8 mouse cellular contexts compared by ENCODE assay signal in the genomic region with DNA sequence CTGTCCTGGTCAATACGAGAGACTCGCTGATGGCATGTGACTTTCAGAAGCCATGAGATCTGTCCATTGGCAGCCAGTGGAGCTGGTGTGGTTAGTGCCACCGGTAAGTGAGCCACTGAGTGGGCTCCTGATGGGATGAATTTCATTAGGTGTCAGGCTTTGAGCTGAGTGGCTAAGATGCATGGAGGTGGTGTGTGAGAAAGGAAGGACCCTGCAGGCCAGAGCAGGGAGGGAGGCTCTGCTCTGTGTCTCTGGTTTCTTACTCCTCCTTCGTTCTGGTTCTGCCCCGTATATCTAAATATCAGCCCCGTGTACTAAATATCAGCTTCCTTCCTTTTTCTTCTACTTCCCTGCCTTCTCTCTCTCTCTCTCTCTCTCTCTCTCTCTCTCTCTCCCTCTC. TPM values are rescaled to one million over a fixed set of nuclear protein-coding genes. Genes with fewer than 3 reads are reported as not detected.
DNase-seq lines count a peak whose midpoint lies in the region; ATAC-seq and TF ChIP-seq lines count a peak whose summit lies in the region.

No protein-coding gene starts in this region.

- TF ChIP-seq POLR2A in bone marrow macrophage, adult 2 months (IDR thresholded peaks at IDR 0.05; ENCODE audit: borderline replicate concordance, low read depth, low read length), result no peak

- ATAC-seq in hematopoietic stem cell, adult 5-6 weeks (replicated peaks in 1 of 2; ENCODE audit: insufficient read depth in 1 of 2, low FRiP score in 2 of 2, low TSS enrichment in 1 of 2, low read depth in 1 of 2, poor library complexity in 2 of 2, severe bottlenecking in 2 of 2), result peak; percentile 19 to 31; a peak in 1 of 4 replicates
- peak; percentile 23; the same call in 1 of the 2 replicates for ATAC-seq in megakaryocyte, adult 5-6 weeks (ENCODE audit: poor library complexity, severe bottlenecking)

- peaks cover 25% of the 10 kb centered on the region for H3K4me1 ChIP-seq in heart, embryonic 10.5 days
- H3K4me1 ChIP-seq in bone marrow macrophage, adult 2 months (ENCODE audit: control insufficient read depth, insufficient read depth, low read length), result no peaks in the 10 kb centered on the region

- H3K27me3 ChIP-seq in heart, embryonic 10.5 days (ENCODE audit: insufficient read depth, poor library complexity, severe bottlenecking), result no peaks in the 10 kb centered on the region

- WGBS in heart, embryonic 10.5 days, result 53% methylated on average over 6 of the region's 6 CpGs

- intact Hi-C loops in left cerebral cortex, postnatal 4 days (cut with DNase I), result no loop called here

- no peak overlapping the region for H3K4me3 ChIP-seq in heart, embryonic 10.5 days
- peak overlapping the region; percentile 18; the same call in 1 of the 2 replicates for H3K4me3 ChIP-seq in bone marrow macrophage, adult 2 months (ENCODE audit: insufficient read depth, low read length)

- TF ChIP-seq CTCF in bone marrow macrophage, adult 2 months (IDR thresholded peaks at IDR 0.05; ENCODE audit: low read depth, low read length), result no peak

- peak overlapping the region; percentile 78; the same call in 1 of the 2 replicates for H3K27ac ChIP-seq in heart, embryonic 10.5 days
- H3K27ac ChIP-seq in bone marrow macrophage, adult 2 months (ENCODE audit: insufficient read depth, low read depth, low read length), result no peak overlapping the region

- no peaks in the 10 kb centered on the region for H3K36me3 ChIP-seq in heart, embryonic 10.5 days

- no peak for DNase-seq in heart, embryonic 10.5 days (ENCODE audit: low spot score)
- DNase-seq in heart, postnatal 4 days, result no peak
- no peak for DNase-seq in right cerebral cortex, postnatal 10 days (ENCODE audit: low spot score in 2 of 2)
- DNase-seq in left cerebral cortex, postnatal 4 days, result no peak
- DNase-seq in layer of hippocampus, adult 8-10 months (ENCODE audit: low spot score in 2 of 2), result no peak

- H3K9me3 ChIP-seq in heart, embryonic 10.5 days, result no peaks in the 10 kb centered on the region

RNA-seq across cellular contexts. Expression of gene Llph, which starts 44.4 kb away (rescaled TPM):
- polyA plus RNA-seq in heart, embryonic 10.5 days (2016; fragmentation: Nextera tagmentation; extraction: Ambion mirVana), result 35.7 and 47.8 TPM in 2 replicates
- total RNA-seq in heart, postnatal 4 days (2021), result 1 to 10 TPM; 9.1 to 9.8 TPM
- polyA plus RNA-seq in bone marrow macrophage, adult 2 months (2012; ENCODE audit: insufficient read depth, insufficient read length, missing spikeins), result 54.7 and 62.4 TPM in 2 replicates
- total RNA-seq in hematopoietic stem cell, adult 5-6 weeks (2017), result 82.5 and 82.9 TPM in 2 replicates
- 41.4 and 49.0 TPM in 2 replicates for total RNA-seq in megakaryocyte, adult 5-6 weeks (2015)
- 48.6 and 49.8 TPM in 2 replicates for total RNA-seq in megakaryocyte, adult 5-6 weeks (2017)
- 10 to 100 TPM; 14.1 to 17.2 TPM for total RNA-seq in left cerebral cortex, postnatal 4 days (2021)
- total RNA-seq in layer of hippocampus, adult 8-10 months (2022), result 10 to 100 TPM; 13.9 to 18.5 (median 15.9) TPM
